Mouse (Mus musculus): ENCODE data around the gene Slc17a6.

GRCm38 (mm10) chr7:51626451-51627000 is 4.7 kb downstream of the Slc17a6 start:
- TF ChIP-seq GATA1 (IDR thresholded peaks at IDR 0.05; ENCODE audit: low read length): no peak
- TF ChIP-seq TAL1 (IDR thresholded peaks at IDR 0.05; ENCODE audit: low read length): no peak
